Mouse (Mus musculus) intestine, embryonic 14.5 days (tissue): ENCODE measurements around the gene Ccdc15. TPM values are rescaled to one million over a fixed set of nuclear protein-coding genes. Genes with fewer than 3 reads are reported as not detected.

ENCODE experiments used
- ATAC-seq: fragments of 200-750 bp; cut with Nextera tagmentation; replicated peaks from 2 replicates; pipeline ENCODE4 v1.8.0; 2017; ENCODE audit warnings: low read depth, moderate number of reproducible peaks, moderate TSS enrichment, moderate library complexity; ENCODE audit not compliant: low FRiP score, low TSS enrichment
- DNase-seq: peaks from one replicate; pipeline ENCODE4 v3.0.0-alpha.2; 2018; ENCODE audit warnings: low spot score
- H3K27ac ChIP-seq: fragments of 300-500 bp; sonication (generic); 2 replicates; pipeline ENCODE4 v1.5.1; 2014; ENCODE audit warnings: low read depth, mild to moderate bottlenecking, control low read depth
- H3K27me3 ChIP-seq: fragments of 300-500 bp; sonication (generic); replicated peaks from 2 replicates; pipeline ENCODE4 v1.6.1; 2014; ENCODE audit warnings: low read length, control low read depth; ENCODE audit not compliant: control insufficient read depth, insufficient read depth
- H3K36me3 ChIP-seq: fragments of 300-500 bp; sonication (generic); 2 replicates; pipeline ENCODE4 v1.6.1; 2014; ENCODE audit warnings: low read length, control low read depth; ENCODE audit not compliant: control insufficient read depth, insufficient read depth
- H3K4me1 ChIP-seq: fragments of 300-500 bp; sonication (generic); replicated peaks from 2 replicates; pipeline ENCODE4 v1.6.1; 2014; ENCODE audit warnings: low read length, control low read depth, mixed read lengths; ENCODE audit not compliant: control insufficient read depth, insufficient read depth
- H3K4me2 ChIP-seq: fragments of 300-500 bp; sonication (generic); 2 replicates; pipeline ENCODE4 v1.6.1; 2014; ENCODE audit warnings: low read length
- H3K4me3 ChIP-seq: fragments of 300-500 bp; sonication (generic); 2 replicates; pipeline ENCODE4 v1.5.1; 2014; ENCODE audit warnings: low read depth, low read length, control low read depth, mixed read lengths
- H3K9ac ChIP-seq: fragments of 300-500 bp; sonication (generic); 2 replicates; pipeline ENCODE4 v1.6.1; 2014; ENCODE audit warnings: mild to moderate bottlenecking, low read length
- H3K9me3 ChIP-seq: fragments of 300-500 bp; sonication (generic); 2 replicates; pipeline ENCODE4 v1.6.1; 2016; ENCODE audit warnings: low read length, control low read depth; ENCODE audit not compliant: control insufficient read depth
- WGBS: fragments of 180-500 bp; shearing (Covaris S2); extraction: QIAGEN DNeasy Blood & Tissue Kit; methylation state at CpG from one replicate; pipeline ENCODE4 v1.1.7; 2014; 5-methylcytosine and 5-hydroxymethylcytosine counted together
- polyA plus RNA-seq: library from polyadenylated mRNA; unstranded; fragments of >200 nt; fragmentation: Nextera tagmentation; extraction: Ambion mirVana; gene quantifications from 2 replicates; pipeline ENCODE4 v1.2.1, GENCODE M21; 2014

Gene Ccdc15
- polyA plus RNA-seq = 6.4 and 6.7 TPM in 2 replicates

DNA sequence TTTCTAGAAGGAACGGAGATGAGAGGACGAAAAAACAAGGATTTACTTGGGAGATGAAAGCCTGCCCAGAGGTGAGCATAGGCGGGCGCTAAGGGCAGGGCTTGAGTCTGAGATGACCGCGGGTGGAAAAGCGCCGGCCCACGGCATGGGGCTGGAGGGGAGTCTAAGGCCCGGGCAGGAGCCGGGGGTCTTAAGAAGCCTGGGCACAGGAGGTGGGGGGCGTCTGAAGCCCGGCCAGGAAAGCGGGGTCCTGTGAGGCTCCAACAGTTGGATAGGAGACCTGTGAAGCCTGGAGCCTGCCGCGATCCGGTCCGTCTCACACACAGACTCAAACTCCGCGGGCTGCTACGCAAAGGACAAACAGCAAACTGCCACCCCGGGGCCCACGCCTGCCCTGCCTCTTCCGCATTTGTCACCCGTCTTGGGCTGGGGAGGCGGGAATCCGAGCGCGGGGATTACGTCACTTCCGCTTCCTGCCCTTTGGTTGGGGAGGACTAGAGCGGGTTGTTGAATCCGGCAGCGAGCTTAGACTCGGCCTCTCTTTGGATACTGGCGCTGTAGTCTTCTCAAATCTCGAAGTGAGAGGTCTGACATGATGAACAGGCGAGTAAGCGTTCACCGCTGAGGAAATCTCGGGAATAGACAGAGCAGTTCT is at the start of gene Ccdc15:
Gene Ccdc15 (minus strand): TSS at position 445 of the 655 bp plus-strand sequence.
- Histone ChIP-seq H3K4me3 (peak within 1 kb of the TSS; percentile 69), H3K4me2 (peak within 1 kb of the TSS; percentile 59), H3K27me3 (no peaks in the 10 kb centered on the region), H3K4me1 (peaks cover 11% of the 10 kb centered on the region; the same call in 1 of the 2 replicates), H3K27ac (peak within 1 kb of the TSS; percentile 83), H3K36me3 (no peaks in the 10 kb centered on the region), H3K9ac (peak within 1 kb of the TSS; percentile 75), H3K9me3 (no peaks in the 10 kb centered on the region)
- peak; percentile 97 for DNase-seq
- WGBS = under 1% methylated on average over 41 of the region's 41 CpGs
- peak; percentile 99 for ATAC-seq

DNA sequence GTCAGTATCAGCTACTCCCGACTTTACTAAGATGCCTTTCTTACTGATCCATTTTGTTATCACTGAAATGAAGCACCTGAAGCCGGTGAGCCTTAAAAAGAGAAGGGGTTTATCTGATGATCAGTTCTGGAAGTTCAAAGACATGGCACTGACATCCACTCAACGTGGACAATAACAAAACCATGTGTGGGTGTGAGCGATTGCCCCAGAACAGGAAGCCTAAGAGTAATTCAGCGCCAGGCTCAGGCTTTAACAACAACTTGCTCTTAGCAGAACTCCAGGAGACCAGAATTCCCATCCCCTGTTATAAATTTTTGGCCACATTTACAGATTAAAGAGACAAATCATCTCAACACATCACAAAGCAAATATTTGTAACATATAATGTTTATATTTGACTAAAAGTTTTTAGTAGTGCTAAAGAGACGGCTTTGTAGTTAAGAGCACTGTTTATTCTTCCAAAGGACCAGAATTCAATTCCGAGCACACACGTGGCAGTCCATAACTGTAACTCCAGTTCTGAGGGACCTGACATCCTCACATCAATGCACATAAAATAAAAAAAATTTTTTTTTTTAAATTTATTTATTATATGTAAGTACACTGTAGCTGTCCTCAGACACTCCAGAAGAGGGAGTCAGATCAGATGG is 45.4 kb upstream of the Ccdc15 start:
- Histone ChIP-seq H3K27ac (no peak overlapping the region), H3K36me3 (no peaks in the 10 kb centered on the region), H3K27me3 (no peaks in the 10 kb centered on the region), H3K4me3 (no peak overlapping the region), H3K9me3 (no peaks in the 10 kb centered on the region), H3K4me1 (no peaks in the 10 kb centered on the region), H3K9ac (no peak overlapping the region), H3K4me2 (no peak overlapping the region)
- no peak for DNase-seq
- ATAC-seq = no peak
- 51% methylated on average over 8 of the region's 8 CpGs for WGBS

DNA sequence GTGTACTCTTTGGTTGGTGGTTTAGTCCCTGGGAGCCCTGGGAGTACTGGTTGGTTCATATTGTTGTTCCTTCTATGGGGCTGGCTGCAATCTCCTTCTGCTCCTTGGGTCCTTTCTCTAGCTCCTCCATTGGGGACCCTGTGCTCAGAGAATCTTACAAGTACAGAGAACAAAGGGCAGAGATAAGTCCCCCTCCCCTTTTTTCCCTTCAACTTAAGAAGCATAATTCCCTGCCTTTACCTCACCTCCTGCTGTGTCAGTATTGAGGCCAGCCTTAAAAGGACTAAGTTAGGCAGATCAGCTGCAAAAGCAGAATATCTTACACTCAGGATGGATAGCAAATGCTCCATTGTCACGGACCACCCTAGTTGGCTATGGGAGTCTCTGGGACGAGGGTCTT is 43.8 kb upstream of the Ccdc15 start:
- H3K4me3 ChIP-seq = no peak overlapping the region
- DNase-seq = no peak
- 77% methylated on average over 2 of the region's 2 CpGs for WGBS
- no peak overlapping the region for H3K4me2 ChIP-seq
- H3K36me3 ChIP-seq = no peaks in the 10 kb centered on the region
- H3K4me1 ChIP-seq = no peaks in the 10 kb centered on the region
- no peaks in the 10 kb centered on the region for H3K27me3 ChIP-seq
- H3K27ac ChIP-seq = no peak overlapping the region
- no peak overlapping the region for H3K9ac ChIP-seq
- H3K9me3 ChIP-seq = no peaks in the 10 kb centered on the region
- no peak for ATAC-seq

DNA sequence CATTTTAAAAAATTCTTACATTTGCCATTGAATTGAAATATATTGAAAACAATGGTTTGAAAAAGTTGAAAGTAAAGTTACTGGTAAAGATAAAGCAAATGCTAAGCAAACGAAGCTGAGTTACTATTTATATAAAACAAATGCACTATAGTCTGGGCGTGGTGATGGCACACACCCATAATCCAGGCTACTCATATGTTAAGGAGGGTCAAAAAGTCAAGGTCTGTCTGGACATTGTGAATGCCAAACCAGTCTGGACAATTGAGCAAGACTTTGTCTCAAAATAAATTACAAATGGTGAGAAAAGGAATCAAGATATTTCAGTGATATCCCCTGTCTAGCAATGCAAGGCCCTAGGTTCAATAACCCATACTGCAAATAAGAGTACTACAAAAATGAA is 42.7 kb upstream of the Ccdc15 start:
- Histone ChIP-seq H3K36me3 (no peaks in the 10 kb centered on the region), H3K27ac (no peak overlapping the region), H3K27me3 (peaks cover 9% of the 10 kb centered on the region), H3K9ac (no peak overlapping the region), H3K4me2 (no peak overlapping the region), H3K4me1 (no peaks in the 10 kb centered on the region), H3K9me3 (no peaks in the 10 kb centered on the region), H3K4me3 (no peak overlapping the region)
- 66% methylated on average over 2 of the region's 2 CpGs for WGBS
- DNase-seq = no peak
- no peak for ATAC-seq

DNA sequence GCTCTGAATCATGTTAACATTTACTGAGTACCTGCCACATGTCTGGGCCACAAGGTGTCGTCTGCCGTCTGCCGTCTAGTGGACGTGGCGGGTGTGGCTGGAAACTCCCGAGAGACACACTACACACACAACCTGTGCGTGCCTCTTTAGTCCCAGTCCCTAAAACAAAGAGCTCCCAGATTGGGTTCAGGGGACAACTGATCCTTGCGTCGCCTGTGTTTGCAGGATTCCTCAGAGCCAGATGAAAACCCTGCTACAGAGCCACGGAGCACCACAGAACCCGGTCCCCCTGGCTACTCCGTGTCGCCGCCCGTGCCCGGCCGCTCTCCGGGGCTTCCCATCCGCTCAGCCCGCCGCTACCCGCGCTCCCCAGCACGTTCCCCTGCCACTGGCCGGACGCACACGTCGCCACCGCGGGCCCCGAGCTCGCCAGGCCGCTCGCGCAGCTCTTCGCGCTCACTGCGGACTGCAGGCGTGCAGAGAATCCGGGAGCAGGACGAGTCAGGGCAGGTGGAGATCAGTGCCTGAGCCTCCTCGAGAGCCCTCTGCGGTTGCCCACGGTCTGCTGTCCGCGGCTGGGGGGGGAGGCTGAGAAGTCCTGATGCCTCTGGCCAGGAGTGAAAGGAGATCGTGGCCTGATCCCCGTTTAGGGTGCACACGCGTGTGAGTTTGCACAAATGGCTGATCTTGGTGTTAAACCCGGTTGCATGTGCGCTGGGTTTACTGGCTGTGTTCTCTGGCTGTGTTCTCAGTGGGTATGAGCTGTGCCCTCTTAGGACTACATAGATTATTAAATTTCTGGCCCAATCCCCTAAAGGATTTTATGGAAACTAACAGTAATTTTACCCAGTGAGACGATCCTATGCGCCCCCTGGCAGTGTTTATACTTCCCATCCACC is 36.3 kb upstream of the Ccdc15 start:
- 6% methylated on average over 48 of the region's 54 CpGs for WGBS
- peak; percentile 77 for DNase-seq

DNA sequence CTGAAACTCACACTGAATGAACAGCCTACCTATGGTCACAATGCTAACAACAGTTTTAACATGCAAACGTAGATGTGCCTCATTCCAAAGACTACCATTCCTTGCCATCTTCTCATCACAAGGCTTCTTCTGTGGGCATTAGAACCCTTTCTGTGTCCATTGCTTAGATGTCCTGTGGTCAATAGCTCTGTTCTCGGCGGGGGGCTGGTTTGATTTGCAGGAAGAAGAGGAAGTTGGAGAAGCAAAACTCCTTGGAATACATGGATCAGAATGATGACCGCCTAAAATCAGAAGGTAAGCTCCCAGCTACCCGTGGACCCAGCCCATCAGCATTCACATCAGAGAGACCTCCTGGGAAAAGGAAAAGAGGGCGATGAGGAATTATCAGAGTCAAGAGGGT is 34.9 kb upstream of the Ccdc15 start:
- DNase-seq (no peak), ATAC-seq (no peak)
- peaks cover 37% of the 10 kb centered on the region for H3K27me3 ChIP-seq
- H3K4me3 ChIP-seq = no peak overlapping the region
- H3K4me2 ChIP-seq = no peak overlapping the region
- H3K9me3 ChIP-seq = no peaks in the 10 kb centered on the region
- no peak overlapping the region for H3K9ac ChIP-seq
- 86% methylated on average over 6 of the region's 6 CpGs for WGBS
- no peaks in the 10 kb centered on the region for H3K36me3 ChIP-seq
- H3K4me1 ChIP-seq = no peaks in the 10 kb centered on the region
- no peak overlapping the region for H3K27ac ChIP-seq

More for the DNA sequence above, 36.3 kb upstream of the Ccdc15 start:
- peak overlapping the region; percentile 63 for H3K4me2 ChIP-seq
- H3K27me3 ChIP-seq = peaks cover 37% of the 10 kb centered on the region
- H3K27ac ChIP-seq = no peak overlapping the region
- ATAC-seq = peak; percentile 70
- H3K9ac ChIP-seq = peak overlapping the region; percentile 38
- H3K9me3 ChIP-seq = no peaks in the 10 kb centered on the region
- H3K4me3 ChIP-seq = peak overlapping the region; percentile 28
- H3K4me1 ChIP-seq = no peaks in the 10 kb centered on the region
- H3K36me3 ChIP-seq = no peaks in the 10 kb centered on the region

DNA sequence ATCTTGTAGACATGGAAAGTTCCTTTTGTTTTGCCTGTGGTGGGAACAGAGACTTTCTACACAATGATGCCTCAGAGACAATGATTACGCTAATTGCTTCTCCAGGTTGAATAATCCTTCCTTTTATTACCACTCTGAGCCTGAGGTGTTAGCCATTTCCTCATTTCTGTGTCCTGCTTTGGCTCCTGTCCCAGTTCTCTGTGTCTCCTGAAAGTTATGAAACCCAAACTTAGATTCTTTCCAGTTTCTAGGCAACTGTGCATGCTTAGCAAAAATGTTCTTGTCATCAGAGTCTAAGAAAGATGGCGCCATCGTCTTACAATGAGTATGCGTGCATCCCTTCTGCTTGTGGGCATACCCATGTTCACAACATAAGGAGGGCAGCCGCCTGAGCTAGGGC is 27.5 kb upstream of the Ccdc15 start:
- no peaks in the 10 kb centered on the region for H3K4me1 ChIP-seq
- H3K36me3 ChIP-seq = no peaks in the 10 kb centered on the region
- H3K27ac ChIP-seq = no peak overlapping the region
- H3K27me3 ChIP-seq = 0 out of 2 replicates have a peak, but pooled peaks cover 2% of the 10 kb centered on the region
- no peak for ATAC-seq
- no peak for DNase-seq
- WGBS = 91% methylated on average over 5 of the region's 5 CpGs
- H3K4me2 ChIP-seq = no peak overlapping the region
- no peak overlapping the region for H3K9ac ChIP-seq
- H3K4me3 ChIP-seq = no peak overlapping the region
- H3K9me3 ChIP-seq = no peaks in the 10 kb centered on the region

DNA sequence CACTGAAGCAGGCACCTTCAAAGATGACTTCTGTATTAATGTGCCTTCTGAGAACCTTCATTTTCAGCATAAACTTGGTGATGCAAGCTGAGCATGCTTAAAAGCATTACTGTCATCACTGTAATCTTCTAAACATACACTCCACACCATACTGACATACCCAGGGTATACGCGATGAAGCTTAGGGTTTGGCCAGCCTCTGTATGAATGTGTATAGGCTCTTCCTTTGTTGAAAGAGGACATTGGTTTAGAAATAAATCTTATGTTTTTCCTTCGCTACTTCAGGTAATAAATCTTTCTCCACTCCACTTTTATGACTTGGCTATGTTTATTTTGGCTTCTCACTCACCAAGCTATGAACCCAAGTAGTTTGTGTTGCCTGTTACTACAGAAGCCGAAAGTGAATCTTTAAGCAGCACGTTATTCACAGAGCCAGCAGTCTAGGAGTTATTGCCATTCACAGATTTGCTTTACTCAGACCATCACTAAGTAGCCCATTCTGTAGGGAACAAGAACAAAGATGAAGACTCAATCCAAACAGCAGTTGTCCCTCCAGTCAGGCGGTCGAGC is 23.1 kb upstream of the Ccdc15 start:
- ATAC-seq = no peak

More for the DNA sequence above, 23.1 kb upstream of the Ccdc15 start:
- Histone ChIP-seq H3K27ac (no peak overlapping the region), H3K27me3 (0 out of 2 replicates have a peak, but pooled peaks cover 2% of the 10 kb centered on the region), H3K4me3 (no peak overlapping the region), H3K9ac (no peak overlapping the region), H3K9me3 (no peaks in the 10 kb centered on the region), H3K4me2 (no peak overlapping the region), H3K36me3 (no peaks in the 10 kb centered on the region), H3K4me1 (no peaks in the 10 kb centered on the region)
- 64% methylated on average over 7 of the region's 7 CpGs for WGBS
- DNase-seq = no peak
